Mouse (Mus musculus): ENCODE data around the gene Srp72.
"Not testable (repeated sequence)": the region's sequence is repeated elsewhere in the genome, so short reads cannot be mapped to it uniquely, and the experiment has no call there.

Srp72 gene

DNA sequence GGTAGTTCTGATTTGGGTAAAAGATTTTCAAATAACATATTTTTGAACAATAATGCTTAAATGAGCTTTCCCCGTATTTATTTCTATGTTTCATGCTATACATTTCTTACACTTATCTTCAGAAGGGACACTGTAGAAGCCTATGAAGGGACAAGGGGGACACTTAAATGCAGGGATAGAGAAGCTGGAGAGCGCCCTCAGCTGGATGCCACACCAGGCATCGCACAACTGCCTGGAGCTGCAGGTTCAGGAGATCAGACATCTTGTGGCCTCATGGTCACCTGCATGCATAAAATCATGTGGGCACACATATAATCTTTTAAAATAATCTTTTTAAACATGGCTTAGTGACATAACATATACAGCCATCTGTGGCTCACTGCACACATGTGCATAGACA, 9.8 kb upstream of the Srp72 start:
- no peak for DNase-seq (ENCODE audit: low spot score in 2 of 2)

DNA sequence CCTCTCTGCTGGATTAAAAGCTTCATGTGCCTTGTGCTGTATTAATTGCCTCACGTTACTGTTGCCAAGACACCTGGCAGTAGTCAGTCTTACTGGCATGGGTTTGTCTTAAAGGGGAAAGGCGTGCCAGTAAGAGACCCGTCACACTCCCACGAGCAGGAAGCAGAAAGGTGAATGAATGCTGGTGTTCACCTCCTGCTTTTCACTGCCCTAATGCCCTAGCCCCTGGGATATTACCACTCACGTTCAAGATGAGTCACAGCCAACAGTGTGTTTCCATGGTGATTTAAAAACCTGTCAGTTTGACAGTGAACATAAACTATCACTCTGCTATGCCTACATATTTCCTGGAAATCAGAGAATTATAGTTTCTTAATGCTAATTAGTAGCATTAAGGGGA, 5.2 kb upstream of the Srp72 start:
- no peak for DNase-seq (ENCODE audit: low spot score in 2 of 2)

DNA sequence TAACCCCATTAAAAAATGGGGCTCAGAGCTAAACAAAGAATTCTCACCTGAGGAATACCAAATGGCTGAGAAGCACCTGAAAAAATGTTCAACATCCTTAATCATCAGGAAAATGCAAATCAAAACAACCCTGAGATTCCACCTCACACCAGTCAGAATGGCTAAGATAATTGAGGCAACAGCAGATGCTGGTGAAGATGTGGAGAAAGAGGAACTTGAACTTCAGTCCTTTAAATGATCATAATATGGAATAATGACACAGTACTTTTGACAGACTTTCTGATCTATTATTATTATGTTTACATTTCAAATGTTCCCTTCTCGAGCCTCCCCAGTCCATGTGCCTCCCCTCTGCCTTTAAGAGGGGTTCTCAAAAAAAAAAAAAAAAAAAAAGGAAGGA, 3.4 kb upstream of the Srp72 start:
- DNase-seq (ENCODE audit: low spot score in 2 of 2): not testable (repeated sequence)

DNA sequence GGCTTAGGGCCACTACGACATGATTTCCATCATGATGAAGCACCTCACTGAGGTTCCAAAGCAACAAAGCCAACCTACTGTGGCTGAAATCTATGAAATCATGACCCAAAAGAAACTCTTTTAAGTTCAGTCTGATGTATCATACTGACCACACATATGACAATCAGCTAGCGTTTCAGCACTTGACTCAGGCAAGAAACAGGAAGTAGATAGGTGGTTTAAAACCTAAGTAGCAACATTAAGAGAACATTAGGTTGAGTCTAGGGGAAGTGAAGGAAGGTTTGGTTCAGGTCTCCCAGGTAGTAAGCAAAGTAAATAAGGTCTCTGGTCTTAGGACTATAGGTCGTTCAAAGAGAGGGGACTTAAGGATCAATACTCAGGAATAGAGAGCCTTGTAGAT, 995 bp upstream of the Srp72 start:
- no peak for DNase-seq (ENCODE audit: low spot score in 2 of 2)

DNA sequence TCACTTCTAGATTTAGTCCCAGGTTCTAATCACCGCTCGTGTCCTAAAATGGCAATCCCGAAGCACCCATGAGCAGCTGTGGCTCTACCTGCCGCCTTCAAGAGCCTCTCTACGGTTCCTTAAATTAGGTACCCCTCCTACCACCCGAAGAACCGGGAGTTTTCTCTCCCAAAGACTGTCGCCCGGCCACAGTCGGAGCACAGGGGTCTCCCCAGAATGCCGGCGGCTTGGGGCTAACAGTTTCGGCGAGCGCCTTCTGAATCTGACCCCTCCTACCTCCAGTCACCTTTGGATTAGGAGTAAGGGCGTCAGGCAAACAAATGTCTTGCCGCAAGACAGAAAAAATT, 303 bp upstream of the Srp72 start:
- DNase-seq (ENCODE audit: low spot score in 2 of 2): no peak

DNA sequence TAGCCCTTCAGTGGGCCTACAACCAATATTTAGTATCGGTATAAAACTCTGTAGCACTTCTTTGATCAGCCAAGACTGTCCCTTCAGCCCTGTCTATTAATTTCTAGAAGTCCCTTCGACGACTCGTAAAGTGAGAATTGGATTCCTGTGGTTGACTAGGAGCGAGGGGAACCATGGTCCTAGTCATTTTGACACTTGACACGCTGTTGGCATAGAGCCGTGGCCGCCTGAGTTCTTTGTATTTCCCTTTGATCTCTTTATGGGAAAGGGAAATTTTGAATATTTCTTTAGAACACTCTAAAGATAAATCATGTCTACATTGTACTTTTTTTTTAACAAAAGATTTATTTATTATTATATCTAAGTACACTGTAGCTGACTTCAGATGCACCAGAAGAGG, 1.3 kb downstream of the Srp72 start:
- no peak for DNase-seq (ENCODE audit: low spot score in 2 of 2)

DNA sequence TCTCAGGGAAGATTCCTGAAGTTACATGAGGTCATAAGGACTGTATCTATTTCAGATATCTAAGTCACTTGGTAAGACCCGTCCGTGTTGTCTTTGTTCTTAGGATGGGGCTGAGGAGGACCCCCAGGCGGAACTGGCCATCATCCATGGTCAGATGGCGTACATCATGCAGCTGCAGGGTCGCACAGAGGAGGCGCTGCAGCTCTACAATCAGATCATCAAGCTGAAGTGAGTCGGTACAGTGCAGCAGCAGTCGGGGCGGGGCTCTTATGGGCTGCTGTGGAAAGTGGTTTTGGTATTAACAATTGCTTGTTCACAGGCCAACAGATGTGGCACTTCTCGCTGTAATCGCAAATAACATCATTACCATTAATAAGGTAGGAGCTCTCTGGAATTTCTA, 9.5 kb downstream of the Srp72 start:
- no peak for DNase-seq (ENCODE audit: low spot score in 2 of 2)

DNA sequence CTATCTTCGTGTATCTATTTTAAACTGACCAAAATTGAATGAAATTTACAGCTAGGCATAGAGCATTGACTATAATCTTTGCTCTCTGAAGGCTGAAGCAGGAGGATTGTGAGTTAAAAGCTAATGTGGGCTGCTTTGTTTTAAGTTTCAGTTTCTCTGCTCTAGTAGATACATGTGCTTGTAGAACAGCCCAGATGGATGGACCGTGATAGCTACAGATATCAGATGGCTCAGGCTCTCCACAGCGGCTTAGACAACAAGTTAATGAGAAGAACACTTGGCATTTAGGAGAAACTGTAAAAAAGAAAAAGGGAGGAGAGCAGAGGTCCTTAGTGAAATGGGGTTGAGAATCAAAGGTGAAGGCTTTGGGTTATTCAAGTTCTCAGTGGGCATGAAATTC, 16.3 kb downstream of the Srp72 start:
- DNase-seq (ENCODE audit: low spot score in 2 of 2): no peak

DNA sequence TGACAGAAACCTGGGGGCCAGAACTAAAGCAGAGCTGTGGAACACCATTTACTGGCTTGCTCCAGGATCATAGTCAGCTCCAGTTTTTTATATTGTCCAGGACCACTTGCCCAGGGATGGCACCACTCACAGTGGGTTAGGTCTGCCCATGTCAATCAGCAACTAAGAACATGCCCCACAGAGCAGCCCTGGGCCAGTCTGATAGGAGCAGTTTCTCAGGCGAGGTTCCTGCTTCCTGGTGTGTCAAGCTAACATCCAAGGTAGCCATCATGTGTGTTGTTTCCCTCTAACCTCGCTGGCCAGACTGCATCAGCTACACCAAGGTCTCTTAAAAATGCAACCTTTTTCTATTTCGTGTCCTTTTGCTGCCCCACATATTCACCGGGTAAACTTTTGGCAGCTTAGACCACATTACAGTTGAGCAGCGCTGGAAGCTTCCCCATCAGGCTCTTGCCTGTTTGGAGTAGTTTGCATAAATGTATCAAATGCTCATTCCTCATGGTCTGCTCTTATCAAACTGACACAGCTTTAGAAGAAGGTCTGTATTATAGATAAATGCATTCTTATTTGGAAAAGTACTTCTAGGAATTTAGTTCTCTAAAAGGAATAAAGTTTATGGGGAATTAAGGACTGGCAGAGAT, 18.8 kb downstream of the Srp72 start:
- DNase-seq (ENCODE audit: low spot score in 2 of 2): peak; percentile 30 to 59

DNA sequence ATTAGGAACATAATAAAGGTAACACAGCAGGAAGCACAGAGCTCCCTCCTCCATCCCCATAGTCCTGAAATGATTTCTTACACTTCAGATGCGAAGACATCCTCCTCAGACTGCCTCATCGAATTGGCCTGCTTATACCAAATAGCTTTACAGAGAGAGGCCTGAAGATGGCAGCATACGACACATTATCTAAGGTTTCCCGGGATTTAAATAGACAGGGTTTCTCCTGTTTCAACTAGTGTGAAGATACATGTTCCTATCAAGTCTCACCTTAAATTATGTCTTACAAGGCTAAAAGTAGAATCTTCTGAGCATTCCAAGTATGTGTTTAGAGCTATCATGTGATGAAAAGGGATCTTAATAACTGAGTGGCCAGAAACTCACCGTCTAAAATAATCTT, 23.9 kb downstream of the Srp72 start:
- no peak for DNase-seq (ENCODE audit: low spot score in 2 of 2)

DNA sequence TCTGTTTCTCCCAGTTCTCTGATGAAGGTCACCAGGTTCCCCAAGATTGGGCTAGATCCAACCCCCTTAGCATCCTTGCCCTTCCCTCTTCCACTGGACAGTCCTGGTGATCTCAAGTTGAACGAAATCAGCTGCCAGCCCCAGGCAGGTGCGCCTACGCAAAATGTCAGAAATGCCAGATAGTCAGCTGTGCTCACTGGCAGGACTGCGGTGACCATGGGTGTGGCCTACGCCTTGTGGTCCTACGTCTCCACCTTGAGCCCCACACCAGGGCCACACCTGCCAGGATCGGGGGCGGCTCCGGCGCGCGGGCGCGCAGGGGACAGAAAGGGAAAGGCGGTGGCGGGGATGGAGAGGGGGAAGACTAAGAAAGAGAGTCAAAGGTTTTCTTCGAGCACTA, 26.7 kb downstream of the Srp72 start:
- DNase-seq (ENCODE audit: low spot score in 2 of 2): no peak

DNA sequence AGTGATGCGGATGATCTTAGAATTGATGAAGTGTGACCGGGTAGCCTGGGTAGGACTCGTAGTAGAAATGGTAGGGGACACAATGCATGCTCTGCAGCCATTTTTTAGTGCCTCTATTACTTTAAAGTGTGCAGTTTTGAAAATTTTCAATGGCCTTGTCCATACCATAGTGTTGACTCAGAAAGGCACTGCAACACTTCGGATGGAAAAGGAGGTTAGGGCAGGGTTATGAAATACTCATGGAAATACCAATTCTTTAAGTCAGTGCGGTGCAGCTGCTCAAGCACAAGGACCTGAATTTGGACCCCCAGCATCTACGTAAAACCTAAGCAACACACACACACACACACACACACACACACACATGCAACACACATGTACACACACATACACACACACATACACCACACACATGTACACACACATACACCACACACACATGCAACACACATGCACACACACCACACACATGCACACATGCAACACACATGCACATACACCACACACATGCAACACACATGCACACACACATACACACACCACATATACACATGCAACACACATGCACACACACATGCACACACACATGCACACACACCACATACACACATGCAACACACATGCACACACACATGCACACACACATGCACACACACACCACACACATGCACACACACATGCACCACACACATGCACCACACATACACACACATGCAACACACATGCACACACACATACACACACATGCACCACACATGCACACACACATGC, 29.8 kb downstream of the Srp72 start, which contains the start of gene Arl9:
Arl9 (plus strand) TSS at position 5 of the 771 bp plus-strand sequence.
- no peak for DNase-seq (ENCODE audit: low spot score in 2 of 2)

DNA sequence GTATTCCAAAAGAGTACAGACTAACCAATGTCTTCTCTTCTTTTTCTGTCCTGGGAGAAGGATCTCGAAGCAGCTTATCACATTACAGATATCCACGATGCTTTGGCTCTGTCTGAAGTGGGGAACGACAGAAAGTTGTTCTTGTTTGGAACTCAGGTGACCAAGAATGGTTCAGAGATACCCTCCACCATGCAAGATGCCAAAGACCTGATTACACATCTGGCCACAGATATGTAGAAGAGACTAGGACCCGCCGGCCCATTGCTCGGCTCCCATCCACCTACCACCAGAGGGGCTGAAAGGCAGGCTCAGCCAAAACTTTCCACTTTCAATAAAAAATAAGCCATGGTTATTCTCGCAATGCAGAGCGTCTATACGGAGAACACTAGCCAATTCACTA, 35.9 kb downstream of the Srp72 start:
- DNase-seq (ENCODE audit: low spot score in 2 of 2): no peak

DNA sequence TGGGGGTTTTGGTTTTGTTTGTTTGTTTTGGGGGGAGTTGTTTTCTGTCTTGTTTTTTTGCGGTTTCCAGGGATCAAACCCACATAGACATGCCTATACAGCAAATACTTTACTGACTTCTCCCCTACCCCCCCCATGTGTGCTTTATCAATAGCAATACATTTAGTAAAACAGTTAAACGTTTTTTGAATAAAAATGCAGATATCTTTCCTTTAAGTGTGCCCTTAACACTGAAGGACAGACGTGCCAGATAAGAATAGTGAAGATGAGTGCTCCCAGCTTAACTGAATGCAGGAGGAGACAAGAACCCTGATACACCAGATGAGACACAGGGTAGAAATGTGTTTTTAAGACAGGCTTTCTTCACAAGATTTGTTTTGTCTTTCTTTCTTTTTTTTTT, 36.6 kb downstream of the Srp72 start:
- DNase-seq (ENCODE audit: low spot score in 2 of 2): no peak

DNA sequence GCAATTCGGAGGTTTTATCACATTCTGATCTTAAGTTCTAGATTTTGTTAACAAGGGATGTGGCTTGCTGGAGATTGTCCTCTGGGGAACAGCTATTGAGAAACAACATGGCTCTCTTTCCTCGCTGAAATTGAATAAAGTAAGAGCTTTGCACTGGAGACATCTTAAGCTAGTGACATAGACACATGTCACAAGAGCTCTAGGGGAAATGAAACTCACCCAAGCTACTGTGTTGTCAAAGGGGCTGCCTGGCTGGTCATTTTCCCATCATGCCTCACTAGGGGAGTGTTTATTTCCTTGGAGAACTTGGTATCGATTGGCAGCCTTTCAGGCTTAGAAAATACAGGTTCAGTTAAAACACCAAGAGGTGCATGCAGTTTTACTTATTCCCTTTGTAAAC, 38.7 kb downstream of the Srp72 start:
- DNase-seq (ENCODE audit: low spot score in 2 of 2): no peak

DNA sequence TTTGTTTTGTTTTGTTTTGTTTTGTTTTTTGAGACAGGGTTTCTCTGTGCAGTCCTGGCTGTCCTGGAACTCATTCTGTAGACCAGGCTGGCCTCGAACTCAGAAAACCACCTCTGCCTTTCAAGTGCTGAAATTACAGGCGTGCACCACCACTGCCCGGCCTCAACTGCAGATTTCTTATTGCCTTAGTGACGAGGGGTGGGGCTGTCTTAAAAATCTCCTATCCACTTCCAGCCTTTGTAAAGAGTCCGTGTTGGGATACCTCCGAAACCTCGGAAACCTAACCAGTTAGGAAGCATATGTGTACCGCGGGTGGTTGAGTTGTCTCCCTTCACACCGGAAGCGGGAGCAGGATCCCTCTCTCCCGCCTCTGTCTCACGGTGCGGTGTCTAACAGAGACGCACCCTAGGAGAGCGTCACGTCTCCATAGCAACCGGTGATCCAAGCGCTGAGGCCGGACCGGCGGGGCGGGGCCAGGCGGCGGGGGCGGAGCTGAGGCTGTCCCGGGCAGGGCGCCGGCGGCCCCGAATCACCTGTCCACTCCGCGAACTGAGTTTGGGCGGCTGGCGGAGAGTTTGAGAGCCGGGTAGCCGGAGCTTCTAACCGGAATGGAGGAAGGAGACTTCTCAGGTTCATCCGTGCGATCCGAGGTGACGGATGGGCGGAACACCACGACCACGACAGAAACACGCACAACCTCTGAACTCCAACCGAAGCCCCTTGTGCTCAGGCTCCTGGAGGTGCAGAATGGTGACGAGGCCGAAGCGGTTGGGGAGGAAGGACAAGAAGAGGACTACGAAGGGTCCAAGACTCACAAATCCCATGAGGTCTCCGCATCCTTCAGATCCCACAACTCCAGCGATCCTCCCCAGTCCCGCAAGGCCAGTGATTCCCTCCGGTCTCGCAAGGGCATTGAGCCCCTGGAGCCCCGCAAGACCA, 41.3 kb downstream of the Srp72 start, which contains the start of gene Thegl:
Thegl (plus strand) TSS at position 480 of the 939 bp plus-strand sequence.
- peak; percentile 80 to 93 for DNase-seq (ENCODE audit: low spot score in 2 of 2)

DNA sequence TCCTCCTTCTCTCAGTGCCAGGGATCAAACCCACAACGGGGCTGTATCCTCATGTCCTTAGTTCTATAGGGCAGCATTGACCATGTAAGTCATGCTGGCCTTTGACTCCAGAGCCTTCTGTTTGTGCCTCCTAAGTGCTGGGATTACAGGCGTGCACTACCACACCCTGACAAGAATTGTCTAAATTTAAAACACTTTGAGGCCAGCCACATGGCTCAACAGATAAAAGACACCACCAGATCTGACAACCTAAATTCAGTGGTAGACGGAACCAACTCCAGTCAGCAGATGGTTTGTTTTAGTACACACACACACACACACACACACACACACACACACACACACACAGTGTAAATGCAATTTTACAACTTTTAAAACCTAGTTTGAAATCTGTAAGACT, 53.6 kb downstream of the Srp72 start:
- DNase-seq (ENCODE audit: low spot score in 2 of 2): no peak

DNA sequence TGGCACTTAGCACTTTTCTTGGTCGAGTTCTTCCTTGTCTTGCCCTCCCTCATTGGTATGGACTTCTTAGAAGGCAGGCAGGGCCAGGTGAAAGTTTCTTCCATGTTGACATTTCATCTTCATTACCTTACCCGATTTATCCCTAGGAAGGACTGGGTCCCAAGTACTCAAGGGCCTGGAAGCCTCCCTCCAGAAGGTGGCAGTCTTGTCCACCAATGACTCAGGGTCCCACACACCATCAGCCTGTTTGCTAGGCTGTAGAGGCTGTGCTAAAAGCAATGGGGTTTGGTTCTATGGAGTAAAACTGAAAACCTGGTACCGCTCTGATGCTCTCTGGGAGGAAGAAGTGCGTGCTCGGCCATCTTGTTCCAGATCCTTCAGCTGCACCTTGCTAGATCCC, 55.3 kb downstream of the Srp72 start:
- peak in 1 of 2 experiments; percentile 54 for DNase-seq (ENCODE audit: low spot score in 2 of 2)

DNA sequence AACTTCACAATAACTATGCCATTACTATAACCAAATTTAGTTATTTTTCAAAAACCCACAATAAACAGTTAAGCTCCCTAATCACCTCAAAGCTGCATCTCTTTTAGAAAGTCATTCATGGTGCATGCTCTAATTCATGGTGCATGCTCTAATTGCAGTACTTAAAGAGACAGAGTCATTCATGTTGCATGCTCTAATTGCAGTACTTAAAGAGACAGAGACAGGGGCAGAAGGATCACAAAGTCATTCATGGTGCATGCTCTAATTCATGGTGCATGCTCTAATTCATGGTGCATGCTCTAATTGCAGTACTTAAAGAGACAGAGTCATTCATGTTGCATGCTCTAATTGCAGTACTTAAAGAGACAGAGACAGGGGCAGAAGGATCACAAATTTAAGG, 60.6 kb downstream of the Srp72 start:
- DNase-seq (ENCODE audit: low spot score in 2 of 2): not testable (repeated sequence)

DNA sequence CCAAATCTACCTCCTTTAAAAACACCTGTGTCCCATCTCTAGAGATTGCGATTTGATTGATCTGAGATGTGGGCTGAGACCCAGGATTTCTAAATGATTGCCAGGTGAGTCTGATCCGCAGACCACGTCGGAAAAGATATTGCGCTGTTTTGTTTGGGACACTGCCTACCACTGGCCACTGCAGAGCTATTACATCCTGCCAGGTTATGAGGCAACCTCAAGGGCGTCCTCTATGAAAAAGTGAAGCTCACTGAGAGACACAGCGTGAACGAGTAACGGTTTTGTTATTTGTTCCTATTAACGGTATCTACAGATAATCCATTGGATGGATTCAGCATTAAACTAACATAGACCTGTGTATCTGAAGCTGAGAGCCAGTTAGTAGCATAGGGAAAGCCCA, 64.0 kb downstream of the Srp72 start:
- no peak for DNase-seq (ENCODE audit: low spot score in 2 of 2)

DNA sequence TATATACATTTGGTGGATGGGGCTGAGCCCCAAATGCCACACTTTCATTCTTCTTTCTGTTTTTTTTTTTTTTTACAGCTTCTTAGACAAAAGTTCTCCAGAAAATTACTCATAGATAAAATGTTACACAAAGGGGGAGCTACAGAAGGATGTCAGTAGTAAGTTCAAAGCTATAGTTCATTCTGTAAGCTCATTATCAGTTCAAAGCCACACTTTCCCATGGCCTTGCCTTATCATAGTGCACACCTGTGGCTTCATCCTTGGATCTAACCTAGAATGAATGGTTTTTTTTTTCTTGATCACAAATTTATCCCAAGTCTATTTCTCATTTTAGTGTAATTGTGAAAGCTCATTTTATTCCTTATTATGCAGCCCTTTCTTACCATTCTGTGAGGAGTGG, 64.9 kb downstream of the Srp72 start:
- no peak for DNase-seq (ENCODE audit: low spot score in 2 of 2)

DNA sequence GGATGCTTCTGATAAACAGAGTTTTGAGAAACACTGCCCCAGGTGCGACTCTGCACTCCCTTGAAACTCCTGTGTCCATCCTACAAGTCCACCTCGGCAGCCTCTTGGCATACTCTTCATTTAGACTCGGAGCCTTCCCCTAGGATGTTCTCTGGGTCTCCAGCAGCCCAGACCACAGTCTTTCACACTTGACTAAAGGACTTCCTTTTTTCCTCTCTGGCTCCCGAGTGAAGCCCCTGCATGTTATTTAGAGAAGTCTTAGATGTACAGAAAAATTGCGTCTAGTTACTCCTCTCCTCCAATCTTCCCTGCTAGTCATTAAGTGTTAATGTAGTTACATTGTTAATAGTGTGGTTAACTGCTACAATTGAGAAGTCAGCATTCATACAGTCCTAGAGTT, 69.9 kb downstream of the Srp72 start:
- no peak for DNase-seq (ENCODE audit: low spot score in 2 of 2)

All from spleen, postnatal 10 days (tissue).